Mouse (Mus musculus) ES-E14 (cell line): ENCODE measurements at regions not wholly inside any gene's neighbourhood (a gene's known extent, or its start where the extent isn't known, plus 50 kb on each side); places are given as distances from the start of the nearest gene placed in this dataset.

ENCODE experiments used
- CHD2 ChIP-seq: IDR thresholded peaks from 2 replicates; pipeline ENCODE4 v1.6.1; 2014; ENCODE audit warnings: mild to moderate bottlenecking, low read depth, low read length, inconsistent platforms
- HCFC1 ChIP-seq: IDR thresholded peaks from 2 replicates; pipeline ENCODE4 v1.6.1; 2012; ENCODE audit warnings: low read length, inconsistent platforms, borderline replicate concordance; ENCODE audit not compliant: insufficient read depth
- ZC3H11A ChIP-seq: IDR thresholded peaks from 2 replicates; pipeline ENCODE4 v1.6.1; 2012; ENCODE audit warnings: low read depth, mild to moderate bottlenecking, inconsistent platforms, low read length, borderline replicate concordance

DNA sequence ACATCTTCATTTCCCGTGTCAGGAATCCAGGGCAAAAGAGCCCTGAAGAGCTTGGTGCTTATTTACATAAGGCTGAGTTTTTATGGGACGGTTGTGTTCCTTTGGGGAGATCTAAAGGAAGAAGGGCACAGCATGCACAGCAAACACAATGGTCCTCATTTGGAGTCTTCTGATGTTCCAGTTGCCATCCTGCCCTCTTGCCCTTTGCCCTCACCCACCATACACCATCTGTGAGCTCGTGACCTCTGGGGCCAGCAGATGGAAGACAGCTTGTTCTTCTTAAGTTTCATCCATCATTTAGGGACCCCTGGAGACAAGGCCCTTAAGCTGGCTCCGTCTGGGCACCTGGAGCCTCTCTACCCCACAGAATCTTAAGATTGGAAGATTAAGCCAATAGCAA lies 121.9 kb upstream of the Cadm1 start:
- no peak for TF ChIP-seq HCFC1
- TF ChIP-seq CHD2: no peak
- TF ChIP-seq ZC3H11A: no peak
